Mouse (Mus musculus) megakaryocyte progenitor cell, adult 5-6 weeks (primary cell): ENCODE measurements around the gene Mageb5. TPM values are rescaled to one million over a fixed set of nuclear protein-coding genes. Genes with fewer than 3 reads are reported as not detected.
"Not testable (repeated sequence)": the region's sequence is repeated elsewhere in the genome, so short reads cannot be mapped to it uniquely, and the experiment has no call there.

Experiments used
- ATAC-seq: replicated peaks from 2 replicates; pipeline ENCODE4 v1.8.0; 2016; ENCODE audit warnings: mild to moderate bottlenecking, moderate TSS enrichment, inconsistent platforms; ENCODE audit not compliant: poor library complexity
- total RNA-seq, 2 experiments: library from RNA; stranded (forward) in 1 of 2; stranded (reverse) in 1 of 2; fragments of 157-497, 149-512 nt in 1 of 2; fragments of 200-1000 nt in 1 of 2; gene quantifications; 2 replicates each; pipeline versions ENCODE4 v1.2.3 to v1.2.4; 2015 to 2017

Gene Mageb5
- total RNA-seq (2015) (not detected in 2 replicates), total RNA-seq (2017) (not detected in 2 replicates)

GRCm38 (mm10) chrX:91782918-91783317 is at the start of gene Mageb5:
TSS of gene Mageb5 (minus strand) at chrX:91783018.
- ATAC-seq, result not testable (repeated sequence)

GRCm38 (mm10) chrX:91759591-91760226 is 23.1 kb downstream of the Mageb5 start:
- not testable (repeated sequence) for ATAC-seq

Other genes starting within 250 kb of the Mageb5 start
- not detected in 2 replicates for gene 1700084M14Rik, start 207.1 kb downstream of the Mageb5 start, total RNA-seq (2015)
- gene 1700084M14Rik, start 207.1 kb downstream of the Mageb5 start, total RNA-seq (2017), result not detected in 2 replicates
- gene Gm14781, start 150.8 kb downstream of the Mageb5 start, total RNA-seq (2015), result not detected in 2 replicates
- not detected in 2 replicates for gene Gm14781, start 150.8 kb downstream of the Mageb5 start, total RNA-seq (2017)
- gene Mageb1, start 233.3 kb upstream of the Mageb5 start, total RNA-seq (2015), result not detected in 2 replicates
- gene Mageb1, start 233.3 kb upstream of the Mageb5 start, total RNA-seq (2017), result not detected in 2 replicates